Mouse (Mus musculus) CH12.LX (cell line): Measurements from ENCODE around the gene Bysl.

Source experiments
- CHD2 ChIP-seq: IDR thresholded peaks from 2 replicates; pipeline ENCODE4 v1.6.1; 2011; ENCODE audit warnings: low read length, improper control_type of control experiment
- CTCF ChIP-seq, 2 experiments: IDR thresholded peaks in 1 of 2; conservative IDR thresholded peaks in 1 of 2; 2 replicates each; pipeline ENCODE4 v1.5.1; 2011 to 2012; ENCODE audit warnings: low read depth in 2 of 2, low read length in 2 of 2, improper control_type of control experiment in 1 of 2, inconsistent platforms in 1 of 2, mild to moderate bottlenecking in 1 of 2, moderate library complexity in 1 of 2
- ELF1 ChIP-seq: IDR thresholded peaks from 2 replicates; pipeline ENCODE4 v1.6.1; 2014; ENCODE audit warnings: low read depth, mild to moderate bottlenecking, inconsistent platforms, low read length, improper control_type of control experiment
- EP300 ChIP-seq: IDR thresholded peaks from 2 replicates; pipeline ENCODE4 v1.6.1; 2011; ENCODE audit warnings: low read length, improper control_type of control experiment
- GABPA ChIP-seq: IDR thresholded peaks from 2 replicates; pipeline ENCODE4 v1.6.1; 2012; ENCODE audit warnings: low read depth, low read length, improper control_type of control experiment, inconsistent platforms; ENCODE audit not compliant: insufficient replicate concordance
- MAZ ChIP-seq: IDR thresholded peaks from 2 replicates; pipeline ENCODE4 v1.6.1; 2012; ENCODE audit warnings: low read depth, mild to moderate bottlenecking, inconsistent platforms, low read length, improper control_type of control experiment, moderate library complexity
- MYC ChIP-seq: IDR thresholded peaks from 2 replicates; pipeline ENCODE4 v1.6.1; 2011; ENCODE audit warnings: low read depth, mild to moderate bottlenecking, improper control_type of control experiment, low read length
- PAX5 ChIP-seq: IDR thresholded peaks from 2 replicates; pipeline ENCODE4 v1.6.1; 2012; ENCODE audit warnings: low read length, inconsistent platforms, mixed read lengths
- POLR2A ChIP-seq: IDR thresholded peaks from 2 replicates; pipeline ENCODE4 v1.6.1; 2011; ENCODE audit warnings: low read depth, mild to moderate bottlenecking, improper control_type of control experiment, low read length
- POLR2AphosphoS2 ChIP-seq: IDR thresholded peaks from 2 replicates; pipeline ENCODE4 v1.6.1; 2011; ENCODE audit warnings: low read depth, low read length, improper control_type of control experiment
- SMC3 ChIP-seq: IDR thresholded peaks from 2 replicates; pipeline ENCODE4 v1.6.1; 2011; ENCODE audit warnings: low read depth, low read length, improper control_type of control experiment
- TBP ChIP-seq: conservative IDR thresholded peaks from 2 replicates; pipeline ENCODE4 v1.6.1; 2011; ENCODE audit warnings: low read depth, low read length, improper control_type of control experiment
- ZMIZ1 ChIP-seq: IDR thresholded peaks from 2 replicates; pipeline ENCODE4 v1.6.1; 2012; ENCODE audit warnings: low read depth, mild to moderate bottlenecking, inconsistent platforms, low read length, improper control_type of control experiment

GRCm38 (mm10) chr17:47611661-47611982 is 330 bp upstream of the Bysl start:
- TF ChIP-seq CTCF (conservative IDR thresholded peaks at IDR 0.05 in 1 of 2, IDR thresholded peaks at IDR 0.05 in 1 of 2; ENCODE audit: low read depth in 2 of 2, low read length in 2 of 2), result no peak
- TF ChIP-seq EP300, result no peak
- no peak for TF ChIP-seq POLR2A
- TF ChIP-seq SMC3, result no peak
- TF ChIP-seq ZMIZ1, result no peak
- no peak for TF ChIP-seq PAX5
- TF ChIP-seq MYC, result no peak
- no peak for TF ChIP-seq GABPA
- TF ChIP-seq ELF1, result no peak
- TF ChIP-seq CHD2, result no peak
- no peak for TF ChIP-seq POLR2AphosphoS2
- no peak for TF ChIP-seq TBP
- TF ChIP-seq MAZ, result no peak
